Mouse (Mus musculus): ENCODE measurements around the gene Socs3. TPM values are rescaled to one million over a fixed set of nuclear protein-coding genes. Genes with fewer than 3 reads are reported as not detected.

Gene Socs3
- total RNA-seq, 2 experiments from 2014 or later: 4.5 to 4.9 TPM

DNA sequence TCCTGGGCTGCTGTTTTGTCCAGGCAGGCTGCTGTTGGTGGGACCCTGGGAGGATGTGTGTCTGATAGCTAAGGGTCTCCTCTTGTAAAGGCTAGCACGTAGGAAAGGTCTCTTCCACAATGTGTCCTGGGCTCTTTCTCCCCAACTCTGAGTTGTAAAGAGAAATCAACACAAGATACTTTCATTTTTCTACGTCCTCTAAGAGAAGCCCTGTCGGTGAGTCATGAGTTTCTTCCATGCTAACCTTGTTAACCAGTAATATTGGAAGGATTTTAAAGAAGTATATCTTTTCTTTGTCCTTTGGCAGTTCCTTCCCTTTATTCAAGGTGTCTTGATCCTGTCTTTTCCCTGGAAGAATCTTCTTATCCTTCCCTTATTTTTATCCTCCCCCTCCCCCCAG, 25.8 kb upstream of the Socs3 start:
- DNase-seq (ENCODE audit: low spot score in 2 of 2): no peak

DNA sequence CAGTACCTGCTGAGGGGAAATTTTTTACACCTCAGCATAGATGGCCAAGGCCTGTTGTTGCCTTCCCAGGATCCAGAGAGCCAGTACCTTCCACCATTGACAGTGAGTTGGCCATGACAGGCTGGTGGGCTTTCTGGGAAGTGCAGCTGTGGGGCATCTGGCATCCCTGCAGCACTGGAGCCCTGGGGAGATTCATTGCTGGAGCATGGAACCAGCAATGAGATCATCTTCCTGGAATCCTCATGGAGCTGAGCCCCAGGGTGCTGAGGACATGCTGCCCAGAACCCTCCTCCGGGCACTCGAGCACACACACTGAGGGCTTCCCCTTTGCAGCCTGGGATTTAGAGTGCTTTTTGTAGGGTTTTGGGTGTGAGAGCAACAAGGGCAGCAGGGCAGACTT, 25.4 kb upstream of the Socs3 start:
- no peak for DNase-seq (ENCODE audit: low spot score in 2 of 2)

DNA sequence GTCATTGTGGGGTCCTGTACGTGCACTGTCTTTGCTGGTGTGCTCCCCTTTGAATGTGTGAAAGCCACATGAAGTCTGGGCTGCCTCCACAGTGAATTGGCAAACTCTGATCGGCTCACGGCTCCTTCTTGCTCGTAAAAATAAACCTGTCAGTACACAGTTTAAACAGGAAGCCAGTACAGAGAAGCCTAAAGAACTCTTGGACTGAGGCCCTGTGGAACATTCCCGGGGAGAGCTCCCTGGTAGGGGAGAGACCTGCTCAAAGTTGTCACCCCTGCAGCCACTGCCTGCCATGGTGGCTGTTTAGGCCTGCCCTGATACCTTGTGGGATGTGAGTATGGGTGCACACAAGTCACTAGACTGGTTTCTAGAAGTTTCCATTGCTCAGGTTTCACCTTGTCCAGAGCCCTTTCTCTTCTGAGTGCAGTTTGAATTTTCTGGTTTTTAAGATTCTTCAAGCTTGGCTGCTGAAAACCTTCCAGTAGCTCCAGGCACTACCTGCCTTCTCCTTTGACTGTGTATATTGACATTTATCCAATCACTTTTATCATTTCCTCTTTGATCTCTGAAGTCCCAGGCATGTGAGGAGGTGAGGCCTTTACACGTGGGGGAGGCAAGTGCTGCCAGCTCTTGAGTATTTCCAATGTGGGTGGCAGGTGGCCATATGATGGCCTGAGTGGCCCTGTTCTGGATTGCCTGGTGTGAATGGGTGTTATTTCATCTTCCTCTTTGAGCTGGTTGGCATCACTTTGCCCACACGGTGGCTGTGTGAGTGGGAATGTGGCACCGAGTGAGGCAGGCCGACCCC, 24.6 kb upstream of the Socs3 start:
- DNase-seq (ENCODE audit: low spot score in 2 of 2): no peak

DNA sequence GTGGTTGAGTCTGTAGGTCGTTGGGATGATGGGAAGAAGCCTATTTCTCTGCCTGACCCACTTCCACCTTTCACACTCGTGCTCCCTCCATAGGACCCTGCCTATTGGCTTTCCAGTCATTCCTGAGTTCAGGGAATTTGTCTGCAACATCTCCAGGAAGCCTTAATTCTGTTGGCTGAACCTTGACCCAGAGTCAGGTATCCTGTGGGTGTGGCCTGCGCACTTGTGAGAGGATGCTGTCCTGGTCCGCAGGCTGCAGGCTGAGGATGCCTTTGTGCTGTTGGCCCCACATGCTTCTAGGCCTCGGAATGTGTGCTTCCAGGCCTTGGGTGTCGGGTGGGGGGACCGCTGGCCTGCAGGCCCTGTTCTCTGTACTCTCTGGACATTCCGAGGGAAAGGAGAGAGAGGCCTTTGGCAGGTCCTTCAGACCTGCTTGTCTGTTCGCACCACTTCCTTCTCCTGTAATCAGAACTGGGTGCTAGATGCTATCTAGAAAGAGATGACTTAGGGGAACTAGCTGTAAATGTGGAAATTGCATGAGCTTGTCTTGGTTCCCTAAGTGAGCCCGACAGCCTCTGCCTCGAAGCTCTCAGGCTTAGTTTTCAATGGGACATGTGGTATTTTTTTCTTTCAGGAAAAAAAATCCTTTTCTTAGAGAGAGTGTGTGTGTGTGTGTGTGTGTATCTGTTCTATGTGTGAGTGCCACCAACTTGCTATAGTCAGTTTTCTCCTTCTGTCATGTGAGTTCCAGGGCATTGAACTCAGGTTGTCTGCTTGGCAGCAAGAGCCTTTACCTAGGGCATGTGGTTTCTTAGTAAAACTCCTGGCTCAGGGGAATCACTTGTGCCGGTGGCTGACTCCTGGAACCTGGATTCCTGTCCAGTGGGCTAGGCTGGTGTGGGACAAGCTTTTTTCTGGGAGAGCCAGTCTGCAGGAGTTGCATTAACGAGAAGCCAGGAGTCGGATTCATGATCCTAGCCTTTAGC, 23.6 kb upstream of the Socs3 start:
- no peak for DNase-seq (ENCODE audit: low spot score in 2 of 2)

DNA sequence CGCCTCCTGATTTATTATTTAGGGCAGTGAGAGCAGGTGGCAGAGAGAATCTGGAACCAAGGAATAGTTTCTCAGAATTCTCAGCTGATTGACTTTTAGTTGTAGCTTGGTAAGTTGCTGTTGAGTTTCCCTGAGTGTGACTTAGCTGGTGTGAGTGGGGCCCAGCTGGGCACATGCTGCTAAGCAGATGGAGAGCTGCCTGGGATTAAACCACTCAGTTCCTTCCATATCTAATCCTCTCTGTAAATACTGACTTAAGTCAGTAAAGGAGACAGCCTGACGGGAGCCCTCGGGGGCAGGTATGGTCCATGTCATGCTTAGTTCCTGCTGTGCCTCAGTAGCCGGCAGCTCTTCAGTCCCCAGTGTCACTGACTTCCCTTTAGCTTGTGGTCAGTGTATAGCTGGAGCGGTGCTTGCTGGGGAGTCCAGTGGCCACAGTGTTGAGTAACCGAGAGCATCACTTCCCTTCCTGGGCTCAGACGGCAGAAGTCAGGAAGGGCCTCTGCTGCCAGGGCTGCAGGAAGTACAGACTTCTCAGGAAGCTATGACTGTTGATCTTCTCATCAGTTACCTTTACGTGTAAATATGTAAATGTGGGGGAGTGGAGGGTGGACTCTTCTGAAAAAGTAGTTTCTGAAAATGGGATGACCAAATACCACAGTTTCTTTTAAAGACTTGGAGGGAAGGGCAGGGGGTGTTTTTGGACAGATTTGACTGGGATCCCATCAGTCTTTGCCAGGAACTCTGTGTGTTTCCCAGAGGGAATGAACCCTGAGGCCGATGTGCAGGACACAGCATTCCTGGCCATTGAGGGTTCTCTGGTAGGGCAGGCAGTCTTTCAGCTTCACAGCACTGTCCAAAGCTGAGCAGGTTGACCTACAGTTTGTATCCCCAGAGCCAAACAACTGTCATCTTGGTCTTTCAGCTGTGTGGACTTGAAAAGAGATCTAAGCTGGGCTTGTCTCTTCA, 21.9 kb upstream of the Socs3 start:
- DNase-seq (ENCODE audit: low spot score in 2 of 2): no peak

DNA sequence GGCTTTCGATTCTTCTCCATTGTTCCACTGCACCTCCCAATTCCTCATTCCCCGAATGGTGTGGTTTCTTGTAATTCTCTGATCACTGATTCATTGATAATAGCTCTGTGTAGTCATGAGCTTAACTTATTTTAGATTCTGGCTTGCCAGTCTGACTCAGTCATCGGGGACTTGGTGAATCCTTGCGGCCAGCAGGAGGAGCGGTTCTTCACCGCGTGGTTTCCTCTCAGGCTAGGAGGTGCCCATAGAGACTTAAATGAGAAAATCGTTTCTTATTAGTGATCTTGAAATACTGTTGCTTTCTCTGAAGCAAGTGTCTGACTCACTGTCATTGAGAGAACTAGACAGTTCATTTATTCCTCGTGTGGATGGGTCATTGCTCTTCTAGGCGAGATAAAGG, 20.1 kb upstream of the Socs3 start:
- no peak for DNase-seq (ENCODE audit: low spot score in 2 of 2)

DNA sequence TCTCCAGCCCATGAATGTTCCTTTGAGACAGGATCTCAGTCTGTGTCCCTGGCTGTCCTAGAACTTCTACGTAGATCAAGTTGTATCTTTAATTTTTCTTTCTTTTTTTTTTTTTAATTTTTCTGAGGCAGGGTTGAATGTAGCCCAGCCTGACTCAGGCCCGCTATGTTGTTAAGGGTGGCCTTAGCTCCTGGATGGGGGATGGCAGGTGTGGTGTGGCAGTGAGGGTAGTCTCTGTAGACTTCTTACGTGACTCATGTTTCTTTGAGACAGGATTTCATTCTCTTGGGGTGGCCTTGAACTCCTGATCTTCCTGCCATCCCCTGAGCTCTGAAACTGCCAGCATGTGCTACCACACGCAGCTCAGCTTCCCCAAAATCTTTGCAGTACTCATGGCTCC, 19.4 kb upstream of the Socs3 start:
- DNase-seq (ENCODE audit: low spot score in 2 of 2): no peak

DNA sequence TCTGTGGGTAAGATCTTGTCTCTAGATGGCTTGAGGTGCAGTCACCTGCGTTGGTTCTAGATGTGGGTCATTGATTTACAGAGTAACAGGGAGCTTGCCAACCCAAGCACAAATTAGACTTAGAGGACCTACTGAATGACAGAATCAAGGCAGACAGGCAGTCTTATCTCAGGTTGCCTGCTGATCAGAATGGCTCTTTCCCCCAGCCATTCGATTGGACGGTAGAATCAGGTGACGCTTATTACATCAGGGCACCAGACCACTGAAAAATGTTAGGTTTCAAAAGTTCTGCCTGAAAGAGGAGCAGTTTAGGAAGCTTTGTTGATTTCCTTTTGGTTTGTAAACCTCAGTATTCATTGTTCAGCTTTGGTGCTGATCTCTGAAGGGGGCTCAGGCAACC, 18.1 kb upstream of the Socs3 start:
- no peak for DNase-seq (ENCODE audit: low spot score in 2 of 2)

DNA sequence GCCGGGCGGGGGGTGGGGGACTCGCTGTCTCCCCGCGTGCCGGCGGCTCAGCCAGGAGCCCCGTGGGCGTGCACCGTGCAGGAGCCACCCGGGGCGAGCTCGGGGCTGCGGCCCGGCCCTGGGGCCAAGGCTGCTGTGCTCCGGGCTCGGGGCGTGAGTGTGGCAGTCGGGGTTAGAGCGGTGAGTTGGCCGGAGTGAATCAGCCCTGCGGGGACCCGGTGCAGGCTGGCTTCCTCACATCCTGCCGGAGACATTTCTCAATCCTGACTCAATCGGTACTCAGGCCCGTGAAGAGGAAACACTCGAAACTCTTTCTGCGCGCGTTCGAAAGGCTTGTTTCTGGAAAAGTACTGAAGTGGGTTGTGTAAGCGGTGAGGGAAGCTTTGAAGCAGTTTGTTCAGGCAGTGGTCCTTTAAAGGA, 17.2 kb upstream of the Socs3 start:
- no peak for DNase-seq (ENCODE audit: low spot score in 2 of 2)

DNA sequence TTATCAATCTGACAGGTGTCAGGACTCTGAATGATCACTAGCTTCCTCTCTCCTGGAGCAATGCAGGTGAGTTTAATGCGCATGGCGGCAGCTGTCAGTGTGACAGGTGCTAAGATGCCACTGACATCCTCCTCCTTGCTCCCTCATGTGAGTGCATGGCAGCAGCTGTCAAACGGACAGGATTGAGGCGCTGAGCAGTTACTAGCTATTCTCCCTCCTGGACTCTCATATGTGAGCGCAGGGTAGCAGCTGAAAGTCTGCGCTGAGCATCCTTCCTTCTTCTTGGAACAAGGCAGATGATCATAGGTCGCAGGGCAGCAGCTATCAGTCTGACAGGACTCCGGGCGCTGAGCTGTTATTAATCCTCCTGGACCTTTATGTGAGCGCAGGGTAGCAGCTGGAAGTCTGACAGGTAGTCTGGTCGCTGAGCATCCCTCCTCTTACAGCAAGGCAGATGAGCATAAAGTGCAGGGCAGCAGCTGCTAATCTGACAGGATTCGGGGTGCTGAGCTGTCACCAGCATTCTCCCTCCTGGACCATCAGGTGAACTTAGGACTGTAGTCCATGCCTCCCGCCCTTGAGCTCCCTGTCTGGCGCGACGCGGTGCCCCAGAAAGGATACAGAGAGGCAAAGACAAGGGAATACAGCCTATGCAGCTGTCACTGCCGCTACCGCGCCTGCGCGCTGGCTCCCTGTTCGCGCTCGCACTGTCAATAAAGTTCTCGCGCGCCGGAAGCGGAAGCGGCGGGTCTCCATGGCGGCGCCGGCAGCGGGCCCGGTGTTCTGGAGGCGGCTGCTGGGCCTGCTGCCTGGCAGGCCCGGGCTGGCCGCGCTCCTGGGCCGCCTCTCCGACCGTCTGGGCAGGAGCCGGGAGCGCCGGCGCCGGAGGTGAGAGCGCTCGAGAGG, 16.5 kb upstream of the Socs3 start, which contains the start of gene Pgs1:
Gene Pgs1, plus strand, starts transcription at position 167 of the 906 bp plus-strand sequence.
- peak; percentile 90 to 95 for DNase-seq (ENCODE audit: low spot score in 2 of 2)

DNA sequence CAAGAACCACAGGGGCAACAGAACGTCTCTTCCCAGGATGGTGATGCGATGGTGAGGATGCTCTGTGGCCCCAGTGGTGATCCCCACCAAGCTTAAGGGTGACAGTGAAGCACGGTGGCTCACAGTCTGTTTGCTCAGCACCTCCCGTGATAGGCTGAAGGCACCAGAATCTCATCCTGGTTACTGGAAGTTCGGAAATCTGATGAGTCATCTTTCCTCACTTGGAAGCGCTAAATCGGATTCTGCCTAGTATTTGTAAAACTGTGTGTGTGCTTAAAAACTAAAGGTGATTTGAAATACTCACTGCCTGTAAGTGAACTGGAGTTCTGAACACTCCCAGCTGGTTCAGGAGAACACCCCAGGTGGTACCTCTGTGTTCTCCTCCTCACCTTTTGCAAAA, 13.9 kb upstream of the Socs3 start:
- no peak for DNase-seq (ENCODE audit: low spot score in 2 of 2)

DNA sequence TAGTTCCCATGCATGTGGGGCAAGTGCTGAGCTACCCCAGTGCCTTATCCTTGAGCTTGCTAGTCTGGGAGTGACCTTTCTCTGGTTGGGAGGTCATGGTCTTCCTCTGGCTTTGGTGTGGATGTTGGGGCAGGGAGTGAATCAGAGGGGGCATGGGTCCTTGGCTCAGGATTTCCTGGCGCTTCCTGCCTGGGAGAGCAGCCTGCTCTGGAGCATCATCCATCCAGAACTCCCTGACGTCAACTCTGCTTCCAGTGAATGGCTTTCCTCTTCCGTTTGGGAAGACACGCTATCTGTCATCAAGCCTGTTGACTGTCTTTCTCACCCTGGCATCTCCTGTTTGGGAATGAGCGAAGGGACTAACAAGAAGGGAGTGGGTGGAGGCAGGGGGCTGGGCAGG, 12.6 kb upstream of the Socs3 start:
- no peak for DNase-seq (ENCODE audit: low spot score in 2 of 2)

DNA sequence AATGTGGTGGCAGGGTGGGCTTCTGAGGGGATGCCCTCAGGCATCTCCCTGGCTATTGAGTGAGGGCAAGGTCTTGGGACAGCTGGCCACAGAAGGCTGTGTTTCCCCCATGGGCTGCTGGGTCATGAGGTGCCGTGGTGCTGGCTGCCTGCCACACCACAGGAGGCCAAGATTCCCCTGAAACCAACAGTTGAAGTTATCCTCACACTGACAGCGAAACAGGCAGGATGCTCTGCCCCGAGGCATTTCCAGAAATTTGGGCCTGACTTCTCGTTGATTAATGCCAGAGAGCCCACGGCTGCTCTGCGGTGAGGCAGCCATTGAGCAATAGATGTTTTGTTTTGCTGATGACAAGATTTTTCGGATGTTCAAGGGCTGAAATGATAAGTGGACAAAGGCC, 9.5 kb upstream of the Socs3 start:
- DNase-seq (ENCODE audit: low spot score in 2 of 2): no peak

DNA sequence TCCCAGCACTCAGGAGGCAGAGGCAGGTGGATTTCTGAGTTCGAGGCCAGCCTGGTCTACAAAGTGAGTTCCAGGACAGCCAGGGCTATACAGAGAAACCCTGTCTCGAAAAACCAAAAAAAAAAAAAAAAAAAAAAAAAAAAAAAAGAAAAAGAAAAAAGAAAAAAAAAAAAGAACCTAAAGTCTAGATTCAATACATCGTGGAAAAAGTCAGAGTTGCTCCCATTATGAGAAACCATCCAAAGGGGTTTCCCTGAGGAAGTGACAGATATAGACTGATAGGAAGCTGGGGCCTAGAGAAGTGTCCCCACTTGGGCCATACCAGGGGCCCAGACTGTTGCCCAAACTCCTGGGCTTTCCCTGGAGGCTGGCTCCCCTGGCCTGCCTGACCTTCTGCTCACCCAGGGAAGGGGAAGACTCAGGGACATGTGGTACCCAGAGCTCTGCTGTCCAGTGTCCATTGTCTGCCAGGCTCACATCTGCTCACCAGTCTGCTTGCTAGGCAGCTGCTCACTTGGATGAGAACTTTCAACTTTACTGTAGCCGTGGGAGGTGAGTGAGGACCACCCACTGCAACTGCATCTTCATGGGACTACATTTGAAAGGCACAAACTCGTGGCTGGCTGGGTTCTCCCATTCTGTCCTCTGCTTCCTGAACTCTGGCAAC, 8.0 kb upstream of the Socs3 start:
- no peak for DNase-seq (ENCODE audit: low spot score in 2 of 2)

DNA sequence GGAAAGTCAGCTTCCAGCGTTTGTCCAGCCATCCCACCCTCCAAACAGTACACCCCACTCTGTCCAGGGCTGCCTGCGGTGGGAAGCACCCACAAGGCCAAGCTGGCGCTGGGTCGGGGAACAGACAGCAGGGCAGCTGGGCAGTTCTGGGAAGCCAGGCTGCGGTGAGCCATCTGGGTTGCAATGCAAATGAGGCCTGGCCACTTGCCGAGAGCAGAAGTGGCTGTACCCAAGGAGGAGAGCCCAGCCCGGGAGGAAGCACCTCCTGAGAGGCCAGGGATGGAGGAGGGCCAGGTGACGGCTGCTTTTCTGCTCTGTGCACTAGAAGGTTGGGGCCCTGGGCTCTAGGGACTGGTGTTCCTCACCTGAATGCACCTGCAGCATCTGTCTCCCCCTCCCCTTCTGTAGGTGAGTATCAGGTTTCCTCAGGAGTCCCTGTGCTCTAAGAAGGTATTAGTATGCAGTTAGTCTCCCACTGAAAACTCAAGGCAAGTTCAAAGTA, 6.3 kb upstream of the Socs3 start:
- peak in 1 of 2 experiments; percentile 40 for DNase-seq (ENCODE audit: low spot score in 2 of 2)

DNA sequence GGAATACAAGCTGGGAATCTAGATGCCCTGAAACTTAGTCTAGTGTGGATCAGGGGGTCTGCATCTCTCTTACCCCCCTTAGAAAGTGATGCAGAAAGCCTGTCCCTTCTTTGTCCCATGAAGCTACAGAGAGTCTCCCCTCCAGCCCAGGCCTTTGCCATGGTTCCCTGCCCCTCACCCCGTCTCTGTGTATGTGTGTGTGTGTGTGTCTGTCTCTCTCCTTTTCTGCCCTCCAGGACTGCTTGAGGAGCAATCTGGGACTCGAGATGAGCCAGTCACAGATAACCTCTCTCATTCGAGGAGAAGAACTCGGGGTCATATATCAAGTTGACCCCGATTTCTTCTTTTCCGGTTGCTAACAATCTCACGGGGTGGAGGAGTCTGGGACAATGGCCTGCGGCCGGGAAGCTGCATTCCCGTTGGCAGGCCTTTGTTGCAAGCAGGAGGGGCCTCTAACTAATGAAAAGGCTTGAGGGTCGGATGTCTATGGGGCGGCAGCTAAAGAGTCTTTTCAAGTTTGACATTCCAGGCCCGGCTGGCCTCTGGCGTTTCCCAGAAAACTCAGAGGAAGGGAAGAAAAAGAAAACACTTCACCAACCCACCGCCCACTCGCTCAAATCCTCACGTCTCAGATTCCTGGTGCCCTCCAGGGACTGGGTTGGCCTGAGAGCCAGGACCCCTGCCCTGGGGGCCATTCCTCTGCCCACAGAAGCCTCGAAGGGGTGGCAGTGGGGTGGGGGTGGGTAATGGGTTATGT, 5.5 kb upstream of the Socs3 start:
- DNase-seq (ENCODE audit: low spot score in 2 of 2): no peak

DNA sequence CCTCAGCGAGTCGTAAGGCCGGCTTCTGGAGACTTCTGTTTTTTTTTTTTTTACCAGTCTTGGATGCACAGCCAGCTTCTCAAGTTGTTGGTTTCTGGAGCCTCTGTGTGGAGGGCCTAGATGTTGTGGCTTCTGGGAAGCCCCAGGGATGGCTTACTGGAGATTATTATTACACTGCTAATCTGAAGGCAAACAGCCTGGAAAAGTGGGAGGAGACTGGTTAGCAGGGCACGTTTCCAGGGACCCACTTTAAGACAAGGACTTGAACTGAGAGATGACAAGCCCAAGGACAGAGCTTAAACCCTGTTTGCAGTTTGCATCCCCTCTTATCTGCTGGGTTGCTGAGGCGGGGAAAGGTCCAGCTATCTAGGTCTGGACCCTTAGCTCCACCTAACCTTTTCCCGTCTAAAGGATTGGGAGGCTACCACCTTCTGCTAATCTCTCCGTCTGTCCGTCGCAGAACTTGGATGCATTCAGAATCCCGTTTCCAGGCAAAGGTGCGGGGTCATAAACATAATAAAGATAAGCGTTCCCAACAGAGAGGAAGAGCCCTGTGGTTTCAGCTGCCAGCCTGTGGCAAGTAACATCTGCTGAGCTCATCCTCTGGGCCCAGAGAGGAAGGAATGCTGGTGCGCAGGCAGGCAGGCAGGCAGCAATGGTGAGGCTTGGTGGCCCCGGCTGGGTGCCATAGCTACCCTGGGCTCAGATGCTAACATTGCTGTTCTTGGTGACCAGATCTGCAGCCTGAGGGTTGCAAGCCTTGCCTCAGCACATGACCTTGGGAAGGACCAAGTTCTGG, 4.7 kb upstream of the Socs3 start:
- no peak for DNase-seq (ENCODE audit: low spot score in 2 of 2)

DNA sequence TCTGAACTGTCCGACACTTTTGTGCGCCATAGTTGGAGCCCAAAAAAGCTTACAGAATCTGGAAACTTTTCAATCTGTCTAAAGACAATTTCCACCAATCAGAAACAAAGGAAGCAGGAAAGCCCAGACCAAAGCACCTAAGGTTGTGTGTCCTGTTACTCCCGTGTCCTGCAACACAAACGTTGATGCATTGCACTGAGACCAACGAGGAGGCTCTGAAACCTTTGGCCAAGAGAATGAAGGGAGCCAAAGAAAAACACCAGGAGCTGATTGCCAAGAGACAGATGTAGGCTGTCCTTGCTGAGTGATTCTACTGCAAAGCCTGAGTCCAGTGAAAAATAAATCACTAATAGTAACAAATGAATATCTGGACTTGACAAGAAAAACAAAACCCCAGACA, 3.7 kb upstream of the Socs3 start:
- no peak for DNase-seq (ENCODE audit: low spot score in 2 of 2)
